Mouse (Mus musculus) liver, postnatal 0 days (tissue): ENCODE data around the gene Vps33a.

ENCODE experiments used
- CTCF ChIP-seq: sonication (generic); IDR thresholded peaks from 2 replicates; pipeline ENCODE4 v1.5.1; 2016; ENCODE audit warnings: antibody characterized with exemption, low read depth
- EP300 ChIP-seq: IDR thresholded peaks from 2 replicates; pipeline ENCODE4 v1.6.1; 2016; ENCODE audit warnings: antibody characterized with exemption, low read depth, mild to moderate bottlenecking

- TF ChIP-seq CTCF: no peak
- TF ChIP-seq EP300: no peak
Measured at GRCm38 (mm10) chr5:123580043-123580442, 7.2 kb upstream of the Vps33a start.
